Mouse (Mus musculus): Measurements from ENCODE around the gene Mdfi.

The Mdfi gene

GRCm38 (mm10) chr17:47850639-47851314 is 16.3 kb upstream of the Mdfi start:
- in situ Hi-C loops (cut with MboI; ENCODE audit: unreplicated experiment in 2 of 2), result loop anchor here in 1 of 2 experiments (10.0 kb wide), 1 partner anchor 366 kb away; no protein-coding TSS in a partner anchor

GRCm38 (mm10) chr17:47850035-47850434 is 15.5 kb upstream of the Mdfi start:
- in situ Hi-C loops (cut with MboI; ENCODE audit: unreplicated experiment in 2 of 2), result loop anchor here in 1 of 2 experiments (10.0 kb wide), 1 partner anchor 365 kb away; no protein-coding TSS in a partner anchor

- in situ Hi-C loops (cut with MboI; ENCODE audit: unreplicated experiment in 2 of 2), result loop anchor here in 1 of 2 experiments (25.0 kb wide), 1 partner anchor 1264 kb away; no protein-coding TSS in a partner anchor
Observed at GRCm38 (mm10) chr17:47847985-47848384, 13.5 kb upstream of the Mdfi start.

- in situ Hi-C loops (cut with MboI; ENCODE audit: unreplicated experiment in 2 of 2), result loop anchor here in 1 of 2 experiments (25.0 kb wide), 1 partner anchor 1267 kb away; no protein-coding TSS in a partner anchor
Observed at GRCm38 (mm10) chr17:47845609-47846008, 11.1 kb upstream of the Mdfi start.

- in situ Hi-C loops (cut with MboI; ENCODE audit: unreplicated experiment in 2 of 2), result loop anchor here in 1 of 2 experiments (25.0 kb wide), 1 partner anchor 1269 kb away; no protein-coding TSS in a partner anchor
Observed at GRCm38 (mm10) chr17:47843465-47843864, 9.0 kb upstream of the Mdfi start.

GRCm38 (mm10) chr17:47841931-47842623 is 7.6 kb upstream of the Mdfi start:
- in situ Hi-C loops (cut with MboI; ENCODE audit: unreplicated experiment in 2 of 2), result loop anchor here in 1 of 2 experiments (25.0 kb wide), 1 partner anchor 1270 kb away; no protein-coding TSS in a partner anchor

- in situ Hi-C loops (cut with MboI; ENCODE audit: unreplicated experiment in 2 of 2), result loop anchor here in 1 of 2 experiments (25.0 kb wide), 1 partner anchor 1271 kb away; no protein-coding TSS in a partner anchor
Observed at GRCm38 (mm10) chr17:47841521-47841920, 7.0 kb upstream of the Mdfi start.

GRCm38 (mm10) chr17:47837808-47838207 is 3.3 kb upstream of the Mdfi start:
- in situ Hi-C loops (cut with MboI; ENCODE audit: unreplicated experiment in 2 of 2), result loop anchor here in 1 of 2 experiments (25.0 kb wide), 1 partner anchor 1274 kb away; no protein-coding TSS in a partner anchor

- in situ Hi-C loops (cut with MboI; ENCODE audit: unreplicated experiment in 2 of 2), result loop anchor here in 1 of 2 experiments (25.0 kb wide), 1 partner anchor 1278 kb away; no protein-coding TSS in a partner anchor
Observed at GRCm38 (mm10) chr17:47833628-47834481, 636 bp downstream of the Mdfi start.

GRCm38 (mm10) chr17:47833029-47833627 is 1.4 kb downstream of the Mdfi start:
- in situ Hi-C loops (cut with MboI; ENCODE audit: unreplicated experiment in 2 of 2), result loop anchor here in 1 of 2 experiments (25.0 kb wide), 1 partner anchor 1279 kb away; no protein-coding TSS in a partner anchor

- in situ Hi-C loops (cut with MboI; ENCODE audit: unreplicated experiment in 2 of 2), result loop anchor here in 1 of 2 experiments (25.0 kb wide), 1 partner anchor 1280 kb away; no protein-coding TSS in a partner anchor
Observed at GRCm38 (mm10) chr17:47832501-47833028, 1.9 kb downstream of the Mdfi start.

GRCm38 (mm10) chr17:47831772-47832171 is 2.7 kb downstream of the Mdfi start:
- in situ Hi-C loops (cut with MboI; ENCODE audit: unreplicated experiment in 2 of 2), result loop anchor here in 1 of 2 experiments (25.0 kb wide), 1 partner anchor 1281 kb away; no protein-coding TSS in a partner anchor

- in situ Hi-C loops (cut with MboI; ENCODE audit: unreplicated experiment in 2 of 2), result loop anchor here in 1 of 2 experiments (25.0 kb wide), 1 partner anchor 1281 kb away; no protein-coding TSS in a partner anchor
Observed at GRCm38 (mm10) chr17:47831161-47831560, 3.3 kb downstream of the Mdfi start.

GRCm38 (mm10) chr17:47821339-47821738 is 13.2 kb downstream of the Mdfi start:
- in situ Hi-C loops (cut with MboI; ENCODE audit: unreplicated experiment in 2 of 2), result loop anchor here in 1 of 2 experiments (25.0 kb wide), 3 partner anchors 791 to 1566 kb away; no protein-coding TSS in a partner anchor

GRCm38 (mm10) chr17:47818038-47818725 is 16.3 kb downstream of the Mdfi start:
- in situ Hi-C loops (cut with MboI; ENCODE audit: unreplicated experiment in 2 of 2), result loop anchor here in 1 of 2 experiments (25.0 kb wide), 3 partner anchors 794 to 1569 kb away; no protein-coding TSS in a partner anchor

GRCm38 (mm10) chr17:47815446-47815845 is 19.0 kb downstream of the Mdfi start:
- in situ Hi-C loops (cut with MboI; ENCODE audit: unreplicated experiment in 2 of 2), result loop anchor here in 1 of 2 experiments (25.0 kb wide), 3 partner anchors 797 to 1572 kb away; no protein-coding TSS in a partner anchor

GRCm38 (mm10) chr17:47814496-47814895 is 20.0 kb downstream of the Mdfi start:
- in situ Hi-C loops (cut with MboI; ENCODE audit: unreplicated experiment in 2 of 2), result loop anchor here in 1 of 2 experiments (25.0 kb wide), 3 partner anchors 798 to 1573 kb away; no protein-coding TSS in a partner anchor

- in situ Hi-C loops (cut with MboI; ENCODE audit: unreplicated experiment in 2 of 2), result loop anchor here in 1 of 2 experiments (25.0 kb wide), 3 partner anchors 799 to 1574 kb away; no protein-coding TSS in a partner anchor
Observed at GRCm38 (mm10) chr17:47813616-47814015, 20.9 kb downstream of the Mdfi start.

All from v-Abl transformed pro-B cells (cell line).